Mouse (Mus musculus): ENCODE measurements at regions not wholly inside any gene's neighbourhood (a gene's known extent, or its start where the extent isn't known, plus 50 kb on each side); places are given as distances from the start of the nearest gene placed in this dataset.

DNA sequence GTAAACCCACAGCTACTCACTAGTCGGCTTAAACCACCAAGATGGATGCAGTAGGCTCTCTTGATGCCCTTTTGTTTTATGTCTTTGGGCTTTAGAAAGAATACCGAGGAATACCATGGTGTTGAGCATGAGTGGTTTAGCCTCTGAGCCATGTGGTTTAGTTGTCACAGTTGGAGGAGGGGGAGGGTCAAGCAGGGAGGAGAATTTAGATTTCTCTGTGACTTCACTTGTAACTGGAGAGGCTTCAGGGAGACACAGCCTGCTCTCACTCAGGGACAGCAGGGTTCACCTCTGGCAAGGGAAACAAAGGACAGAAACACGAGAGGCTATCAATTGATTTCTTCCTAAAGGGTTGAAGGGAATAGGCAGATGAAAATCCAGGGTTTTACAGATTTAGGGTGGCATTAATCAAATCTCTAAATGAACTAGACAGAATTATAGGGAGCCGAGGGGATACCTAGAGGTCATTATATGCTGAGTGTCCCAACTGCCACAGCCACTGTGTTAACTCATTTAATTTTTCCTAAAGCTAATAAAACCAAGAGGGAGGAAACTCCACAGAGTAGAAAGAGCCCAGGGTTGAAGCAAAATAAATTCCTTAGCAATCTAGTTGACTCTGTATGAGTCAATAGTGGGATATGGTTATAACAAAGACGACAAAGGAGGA is 2113.7 kb upstream of the 5930422O12Rik start:
- DNase-seq, result no peak

DNA sequence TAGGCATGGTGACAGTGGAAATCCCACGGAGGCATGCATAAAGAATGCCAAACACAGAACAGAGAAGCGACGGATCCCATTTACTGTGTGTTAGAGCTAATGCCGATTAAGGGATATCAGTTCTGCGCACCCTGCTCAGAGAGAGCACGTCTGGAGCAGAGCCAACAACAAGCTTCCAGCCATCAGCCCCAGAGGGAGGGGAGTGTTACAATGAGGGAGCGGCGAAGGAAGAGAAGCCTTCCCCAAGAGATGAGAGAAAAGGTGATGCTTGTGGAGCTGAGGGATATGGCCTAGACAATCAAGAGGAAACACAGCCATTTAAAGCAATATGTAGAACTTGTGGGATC is 2113.2 kb upstream of the 5930422O12Rik start:
- no peak for DNase-seq

DNA sequence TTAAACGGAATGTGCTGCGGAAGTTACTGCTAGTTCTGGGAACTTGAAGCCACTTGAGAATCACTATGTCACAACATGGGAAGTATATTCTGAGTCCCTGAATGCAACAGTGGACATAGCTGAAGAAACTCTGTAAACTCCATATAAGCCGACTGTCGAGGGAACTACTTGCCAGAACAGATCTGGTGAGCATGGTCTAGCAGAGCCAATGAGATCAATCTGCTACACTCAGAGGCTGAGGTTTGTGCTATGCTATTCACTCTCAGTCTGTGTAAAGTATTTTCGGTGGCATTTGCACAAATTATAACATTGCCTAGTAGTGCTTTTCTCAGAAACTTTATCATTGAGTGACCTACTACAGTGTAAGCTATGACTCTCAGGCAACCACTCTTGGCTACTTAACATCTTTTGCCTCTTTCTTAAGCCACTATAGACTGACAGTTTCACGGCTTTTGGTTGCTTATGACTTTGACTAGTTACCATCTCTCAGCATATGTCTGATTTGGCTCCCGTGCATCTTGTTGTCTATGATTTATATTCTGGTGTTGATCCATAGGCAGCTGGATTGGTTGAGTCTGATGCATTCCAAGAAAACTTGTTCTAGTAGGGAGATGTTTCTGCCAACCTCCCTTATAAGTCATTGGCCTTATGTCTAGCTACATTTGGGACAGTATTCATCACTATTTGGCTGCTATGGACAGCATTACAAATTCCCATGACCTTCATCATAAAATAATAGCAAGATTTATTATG is 2094.8 kb upstream of the 5930422O12Rik start:
- DNase-seq, result no peak

DNA sequence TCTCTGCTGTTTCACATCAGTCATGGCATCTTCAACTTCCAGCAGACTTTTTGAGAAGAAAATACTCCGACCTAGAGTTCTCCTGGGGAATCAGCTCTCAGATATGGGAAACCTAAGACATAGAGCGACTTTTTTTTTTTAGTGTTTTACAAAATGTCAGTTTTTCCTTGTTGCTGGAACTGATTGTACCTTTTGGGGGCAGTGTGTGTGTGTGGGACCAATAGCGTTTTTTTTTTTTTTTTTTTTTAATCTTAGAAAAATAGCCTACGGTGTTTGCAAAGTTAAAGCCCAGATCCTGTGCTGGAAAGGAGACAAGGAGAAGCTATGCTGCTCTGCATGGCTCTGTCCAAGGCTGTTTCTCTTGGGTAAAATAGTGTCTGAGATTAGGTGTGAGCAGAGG is 2080.0 kb upstream of the 5930422O12Rik start:
- DNase-seq, result no peak

DNA sequence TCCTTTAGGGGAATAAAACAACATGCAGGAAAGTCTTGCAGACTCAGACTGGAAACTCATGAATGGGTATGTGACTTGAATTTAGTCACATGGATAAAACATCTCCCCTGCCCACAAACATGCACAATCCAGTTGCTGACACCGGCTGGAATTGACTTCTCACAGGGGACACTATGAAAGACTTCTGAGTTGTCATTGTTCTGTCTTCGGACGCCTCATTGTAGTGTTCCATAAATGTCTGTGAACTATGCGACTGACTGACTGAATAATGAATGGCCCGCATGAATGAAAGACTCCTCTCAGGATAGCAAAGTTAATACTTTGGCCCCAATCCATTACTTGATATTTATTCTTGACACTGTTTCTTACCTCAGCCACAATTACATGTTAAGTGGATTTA is 2058.9 kb upstream of the 5930422O12Rik start:
- no peak for DNase-seq

DNA sequence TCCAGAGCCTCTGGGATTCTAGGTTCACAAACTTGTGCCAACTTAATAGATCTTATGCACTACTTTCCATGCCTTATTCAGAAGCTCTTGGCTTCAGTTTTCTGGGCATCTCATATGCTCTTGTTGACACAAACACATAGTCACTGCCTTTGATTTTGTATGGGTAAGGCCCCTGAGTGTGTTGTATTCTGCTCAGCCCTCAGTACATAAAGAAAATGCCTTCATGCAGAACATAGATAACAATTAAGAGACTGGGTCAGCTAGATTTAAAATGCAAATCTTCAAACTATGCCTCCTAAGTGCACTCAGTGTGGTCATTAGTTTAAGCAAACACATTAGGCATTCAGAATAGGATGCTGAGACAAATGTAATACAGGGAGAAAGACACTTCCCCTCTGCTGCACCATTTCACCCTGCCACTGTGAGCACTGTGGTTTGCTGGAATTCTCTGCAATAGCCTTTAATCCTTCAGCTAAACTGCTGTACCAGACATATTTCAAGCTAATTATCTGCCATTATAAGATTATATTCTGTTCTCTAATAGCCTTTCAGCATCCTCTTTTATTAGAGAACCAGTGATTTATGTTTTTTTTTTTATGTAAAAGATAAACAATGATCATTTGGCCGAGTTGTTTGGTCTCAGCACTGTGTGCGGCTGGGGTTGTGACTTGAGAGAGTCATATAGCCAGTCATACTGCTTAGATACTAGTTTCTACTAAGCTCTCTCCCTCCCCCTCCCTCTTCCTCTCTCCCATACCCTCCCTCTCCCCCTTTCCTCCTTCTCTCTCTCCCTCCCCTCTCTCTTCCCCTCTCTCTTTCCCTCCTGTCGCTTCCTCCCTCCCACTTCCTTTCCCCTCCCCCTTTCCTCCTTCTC is 2058.1 kb upstream of the 5930422O12Rik start:
- no peak for DNase-seq

DNA sequence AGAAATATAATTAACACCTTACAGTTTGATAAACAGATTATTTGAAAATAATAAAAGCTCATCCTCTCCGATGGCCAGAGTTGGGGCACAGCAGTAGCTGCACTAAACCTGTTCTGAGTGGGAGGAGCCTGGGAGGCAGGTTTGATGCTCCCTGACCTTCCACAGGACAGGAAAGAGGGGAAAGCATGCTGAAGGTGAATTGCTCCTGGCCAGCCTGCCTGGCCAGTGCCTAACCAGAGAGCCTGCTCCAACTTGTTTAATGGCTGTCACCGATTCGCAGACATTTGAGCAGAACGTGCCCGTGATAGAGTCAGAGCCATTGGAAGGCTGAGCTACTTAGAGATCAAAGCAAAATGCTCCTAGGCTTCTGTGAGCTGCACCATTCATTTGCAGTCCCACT is 2056.9 kb upstream of the 5930422O12Rik start:
- no peak for DNase-seq

DNA sequence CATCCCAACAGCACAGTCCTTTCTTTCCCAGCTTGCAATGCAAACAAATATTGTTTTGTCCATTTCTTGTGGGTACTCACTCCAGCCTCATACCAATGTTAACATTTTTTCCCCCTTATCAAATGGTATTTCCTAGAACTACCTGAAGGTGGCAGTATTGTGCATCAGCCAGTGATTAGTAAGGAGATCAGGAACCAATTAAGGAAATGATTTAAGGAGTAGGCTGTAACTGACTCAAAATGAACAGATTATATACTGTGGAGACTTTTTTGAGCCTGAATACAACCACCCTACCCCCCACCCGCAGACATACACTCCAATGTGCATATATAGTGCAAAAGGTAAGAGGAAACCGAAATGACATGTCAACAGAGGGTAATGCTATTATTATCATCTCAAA is 2056.1 kb upstream of the 5930422O12Rik start:
- DNase-seq, result no peak

DNA sequence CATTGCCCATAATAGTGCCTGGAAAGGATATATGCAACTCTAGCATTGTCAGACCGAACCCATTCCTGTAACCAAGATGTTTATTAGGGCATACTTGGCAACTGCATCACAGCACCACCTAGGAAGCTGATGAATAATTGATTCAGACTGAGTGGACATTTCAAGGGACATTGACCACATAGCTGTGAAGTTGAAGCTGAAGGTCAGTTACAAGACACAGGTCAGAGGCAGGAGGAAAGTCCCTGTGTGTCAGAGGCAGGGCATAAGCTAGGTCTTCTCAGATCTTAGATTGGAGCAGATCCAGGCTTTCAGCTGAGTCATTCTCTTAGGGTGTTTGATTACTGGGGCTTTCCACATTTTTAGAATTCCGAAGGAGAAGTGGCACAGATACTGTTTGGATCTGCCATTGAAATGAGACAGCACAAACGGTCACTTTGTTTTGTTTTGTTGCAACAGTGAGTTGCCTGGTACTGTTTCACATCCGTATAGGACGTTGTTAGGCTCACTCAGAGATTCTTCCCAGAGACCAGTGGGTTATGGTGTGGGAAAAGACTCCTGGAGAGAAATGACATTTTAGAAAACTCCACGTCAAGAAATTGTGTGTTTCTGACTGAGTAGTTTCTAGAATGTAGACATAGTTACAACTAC is 2055.2 kb upstream of the 5930422O12Rik start:
- peak; percentile 45 for DNase-seq

DNA sequence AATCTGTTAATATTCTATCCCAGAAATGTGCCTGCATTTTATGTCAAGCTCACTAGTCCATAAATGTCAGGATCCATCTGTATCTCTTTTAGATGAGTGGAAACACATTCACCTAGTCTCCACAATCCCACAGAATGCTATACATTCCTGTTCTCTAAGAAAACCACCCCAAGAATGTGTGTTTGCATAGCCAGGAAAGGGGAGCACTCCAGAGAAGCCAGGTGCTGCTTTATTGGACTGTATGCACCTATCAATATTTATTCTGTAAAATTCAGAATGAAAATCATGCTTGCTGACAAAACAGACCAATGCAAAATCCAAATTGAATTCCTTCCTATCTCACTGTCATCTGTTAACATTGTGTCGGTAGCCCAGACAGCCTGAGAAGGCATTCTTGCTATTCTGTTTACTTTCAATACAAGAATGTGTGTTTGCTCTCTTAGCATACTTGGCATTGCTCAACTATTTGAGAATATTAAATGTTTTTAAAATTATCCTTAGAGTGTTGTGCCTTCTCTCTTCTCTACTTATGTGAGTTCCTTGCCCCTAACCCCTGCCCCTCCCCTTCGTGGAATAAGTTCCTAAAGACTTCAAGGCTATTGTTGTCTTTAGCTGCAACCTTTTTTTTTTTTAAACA is 2050.7 kb upstream of the 5930422O12Rik start:
- DNase-seq, result no peak

DNA sequence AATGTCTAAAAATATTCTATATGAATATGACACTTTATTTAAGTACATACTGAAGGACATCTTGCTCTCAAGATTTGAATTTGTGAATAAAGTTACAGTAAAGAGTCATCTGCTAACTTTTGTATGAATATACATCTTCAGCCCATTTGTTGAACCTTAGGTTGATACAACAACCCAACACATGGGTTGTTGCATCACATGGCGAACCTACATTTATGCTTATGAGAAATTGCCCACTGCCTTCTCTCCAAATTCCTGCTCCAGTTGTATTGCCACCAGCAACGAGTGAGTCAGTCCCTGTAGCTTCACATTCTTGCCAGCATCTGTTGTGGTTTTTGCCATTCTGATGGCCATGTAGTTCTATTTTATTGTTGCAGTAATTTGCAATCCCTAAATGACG is 2023.7 kb upstream of the 5930422O12Rik start:
- DNase-seq, result no peak

DNA sequence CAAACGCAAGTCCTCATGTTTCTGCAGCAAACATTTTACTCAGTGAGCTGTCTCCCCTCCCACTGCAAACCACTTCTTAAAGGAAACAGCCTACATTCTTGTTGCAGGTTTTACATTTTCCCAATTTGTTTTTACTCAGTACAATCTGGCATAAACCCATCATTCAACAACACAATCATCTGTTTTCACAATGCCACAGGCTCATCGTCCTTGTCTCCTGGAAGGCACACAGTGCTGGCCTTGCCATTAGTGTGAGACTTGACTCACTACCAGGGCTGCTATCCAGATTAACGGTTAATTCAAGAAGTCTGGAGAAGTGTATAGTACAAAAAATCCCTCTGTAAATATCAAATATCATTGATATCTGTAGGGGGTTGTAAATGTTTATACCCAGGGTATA is 2006.3 kb upstream of the 5930422O12Rik start:
- peak; percentile 59 for DNase-seq

DNA sequence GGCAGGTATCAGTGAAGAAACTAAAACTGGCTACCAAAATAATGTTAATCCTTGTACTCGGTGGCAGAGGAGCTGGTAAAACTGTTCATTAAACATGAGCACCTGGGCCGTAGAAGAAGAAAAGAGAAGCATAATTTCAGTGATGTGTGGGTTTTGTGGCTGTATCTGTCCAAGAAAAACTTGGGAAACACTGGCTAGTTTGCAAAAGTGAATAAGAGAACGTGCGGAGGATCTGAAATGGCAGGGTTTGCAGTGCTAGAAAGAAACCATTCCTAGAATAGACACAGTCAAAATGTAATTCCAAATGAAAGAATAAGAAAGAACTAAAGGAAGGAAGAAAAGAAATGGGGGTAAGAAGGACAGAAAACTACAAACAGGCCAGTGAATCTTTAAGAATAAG is 2000.8 kb upstream of the 5930422O12Rik start:
- no peak for DNase-seq

DNA sequence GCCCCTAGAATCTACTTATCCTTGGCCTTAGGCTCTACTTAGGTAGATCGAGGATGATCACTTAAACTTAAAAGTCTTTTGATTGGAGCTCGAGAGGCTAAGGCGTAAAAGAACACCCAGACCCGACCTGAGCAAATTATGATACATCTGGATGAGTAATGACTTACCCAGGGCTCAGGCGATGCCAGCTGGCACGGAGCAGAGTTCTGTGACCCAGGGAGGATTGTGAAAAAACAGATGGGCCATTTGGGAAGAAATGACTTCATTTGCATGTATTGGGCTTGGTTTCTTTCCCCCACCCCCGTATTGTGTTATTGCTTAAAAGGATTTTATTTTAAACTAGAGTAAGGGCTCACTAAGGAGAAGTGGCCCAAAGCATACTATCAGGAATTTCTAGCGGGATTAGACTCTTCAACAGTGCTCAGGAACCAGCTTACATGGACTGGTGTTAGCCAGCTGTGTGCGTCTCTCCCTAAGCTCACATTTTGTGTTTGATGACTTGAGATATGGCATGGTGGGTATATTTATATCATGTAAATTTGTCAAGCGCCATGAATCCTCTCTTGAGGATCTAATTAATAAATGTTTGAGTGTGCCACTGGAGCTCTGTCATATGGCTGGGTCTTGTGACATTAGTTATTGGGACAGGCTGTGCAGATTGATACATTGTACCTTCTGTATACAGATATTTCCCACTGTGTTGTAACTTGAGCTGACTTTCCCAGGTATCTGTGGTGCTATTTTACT is 1991.9 kb upstream of the 5930422O12Rik start:
- peak; percentile 67 for DNase-seq

DNA sequence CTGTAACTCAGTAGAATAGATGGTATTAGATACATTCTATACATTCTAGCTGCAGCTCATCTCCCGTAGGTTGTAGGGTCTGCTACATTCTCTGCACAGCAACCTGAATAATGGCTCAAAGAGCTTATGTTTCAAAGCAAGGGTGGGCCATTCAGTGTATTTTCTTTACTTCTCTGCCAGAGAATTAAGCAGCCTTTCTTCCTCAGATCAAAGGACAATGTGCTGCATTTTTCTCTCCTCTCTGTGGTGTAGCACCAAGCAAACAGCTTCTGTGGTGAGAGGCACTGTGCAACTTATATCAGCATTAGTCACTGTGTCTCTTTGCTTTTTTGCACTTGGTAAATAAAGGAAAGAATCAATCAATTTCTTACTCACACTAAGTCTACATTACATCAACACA is 1983.7 kb upstream of the 5930422O12Rik start:
- no peak for DNase-seq

DNA sequence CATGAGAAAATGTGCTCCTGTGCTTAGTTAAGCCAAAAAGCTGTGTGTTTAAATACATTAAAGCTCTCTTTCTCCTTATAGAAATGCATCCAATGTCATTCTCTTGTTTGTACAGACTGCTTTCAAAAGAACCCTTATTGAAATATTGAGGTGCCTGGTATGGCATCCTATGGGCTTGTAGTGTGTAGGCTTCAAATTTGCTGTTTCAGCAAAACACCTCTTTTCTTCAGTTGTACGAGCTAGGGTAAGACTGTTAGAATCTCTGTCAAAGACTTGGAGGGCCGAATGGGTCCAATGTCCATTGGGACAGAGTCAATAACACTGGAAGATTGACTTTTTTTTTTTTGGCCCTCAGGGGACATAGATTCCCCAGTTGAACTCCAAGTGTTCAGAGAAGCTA is 1980.5 kb upstream of the 5930422O12Rik start:
- no peak for DNase-seq

DNA sequence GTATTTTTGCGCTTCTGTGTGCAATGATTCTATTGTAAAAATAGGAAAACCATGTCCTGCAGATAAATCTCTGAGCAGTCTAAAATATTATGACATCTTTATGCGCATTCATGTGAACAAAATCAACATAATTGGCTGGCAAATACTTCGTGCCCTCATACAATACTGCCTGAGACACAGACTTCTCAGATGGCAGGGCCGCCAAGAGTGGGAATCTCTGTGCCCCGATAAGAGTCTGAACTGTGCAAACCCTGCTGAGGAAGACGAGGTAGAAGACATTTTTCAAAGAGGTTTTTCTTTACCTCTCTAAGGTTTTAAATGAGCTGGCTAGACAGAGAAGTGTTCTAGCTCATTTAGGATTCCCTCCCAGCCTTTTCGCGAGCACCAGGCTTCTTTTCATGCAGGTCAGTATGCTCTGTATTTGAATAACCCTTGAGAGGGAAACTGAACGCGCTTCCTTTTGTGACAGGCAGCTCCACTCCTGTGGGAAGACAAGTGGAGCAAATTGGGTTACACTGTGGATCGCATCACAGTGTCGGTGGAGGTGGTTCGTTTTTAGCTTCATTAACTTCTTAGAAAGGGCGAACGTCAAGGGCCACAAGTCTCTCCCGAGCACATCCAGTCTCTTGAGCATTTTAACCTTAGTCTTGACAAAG is 1973.6 kb upstream of the 5930422O12Rik start:
- DNase-seq, result no peak

DNA sequence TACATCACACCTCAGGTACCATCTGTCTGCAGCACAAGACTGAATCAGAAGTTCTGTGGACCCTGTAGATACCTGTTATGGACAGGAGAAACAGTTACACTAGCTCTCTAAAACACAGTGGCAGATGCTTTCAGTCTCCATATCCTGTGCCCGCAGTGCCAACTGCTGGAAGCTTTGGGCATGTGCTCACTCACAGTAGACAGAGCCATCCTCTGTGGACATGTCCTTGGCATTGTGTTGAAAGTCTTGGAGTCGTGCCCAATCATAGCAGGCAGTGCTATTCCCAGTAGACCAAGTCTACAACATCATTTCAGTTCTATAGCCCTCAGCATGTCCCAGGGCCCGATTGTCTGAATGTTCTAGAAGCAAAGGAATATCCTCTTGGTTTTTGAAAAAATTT is 1968.2 kb upstream of the 5930422O12Rik start:
- DNase-seq, result peak; percentile 85
